Mouse (Mus musculus) midbrain, embryonic 14.5 days (tissue): ENCODE data around the gene Rab4a. TPM values are rescaled to one million over a fixed set of nuclear protein-coding genes. Genes with fewer than 3 reads are reported as not detected.
A peak's percentile ranks its signal among the peaks of the same experiment; 100 is the strongest.
"Not testable (repeated sequence)": the region's sequence is repeated elsewhere in the genome, so short reads cannot be mapped to it uniquely, and the experiment has no call there.

Source experiments
- ATAC-seq: fragments of 200-750 bp; cut with Nextera tagmentation; 2 replicates; pipeline ENCODE4 v1.8.0; 2017; ENCODE audit warnings: moderate number of reproducible peaks, moderate library complexity; ENCODE audit not compliant: low FRiP score, low TSS enrichment
- DNase-seq: peaks from one replicate; pipeline ENCODE4 v3.0.0-alpha.2; 2015
- H3K27ac ChIP-seq: fragments of 300-500 bp; sonication (generic); replicated peaks from 2 replicates; pipeline ENCODE4 v1.5.1; 2014; ENCODE audit warnings: mild to moderate bottlenecking, low read depth, low read length, moderate library complexity
- H3K27me3 ChIP-seq: fragments of 300-500 bp; sonication (generic); 2 replicates; pipeline ENCODE4 v1.6.1; 2014; ENCODE audit warnings: low read length, control low read depth, mixed read lengths; ENCODE audit not compliant: control insufficient read depth, insufficient read depth
- H3K36me3 ChIP-seq: fragments of 300-500 bp; sonication (generic); 2 replicates; pipeline ENCODE4 v1.6.1; 2014; ENCODE audit warnings: low read length, control low read depth; ENCODE audit not compliant: control insufficient read depth, insufficient read depth
- H3K4me1 ChIP-seq: fragments of 300-500 bp; sonication (generic); 2 replicates; pipeline ENCODE4 v1.6.1; 2014; ENCODE audit warnings: mild to moderate bottlenecking, antibody characterized with exemption, low read length, control low read depth; ENCODE audit not compliant: control insufficient read depth, insufficient read depth
- H3K4me2 ChIP-seq: fragments of 300-500 bp; sonication (generic); 2 replicates; pipeline ENCODE4 v1.6.1; 2014; ENCODE audit warnings: mild to moderate bottlenecking, low read length, moderate library complexity
- H3K4me3 ChIP-seq: fragments of 300-500 bp; sonication (generic); replicated peaks from 2 replicates; pipeline ENCODE4 v1.5.1; 2014; ENCODE audit warnings: low read depth, low read length
- H3K9ac ChIP-seq: fragments of 300-500 bp; sonication (generic); replicated peaks from 2 replicates; pipeline ENCODE4 v1.6.1; 2014; ENCODE audit warnings: mild to moderate bottlenecking, low read length, moderate library complexity
- H3K9me3 ChIP-seq: fragments of 300-500 bp; sonication (generic); 2 replicates; pipeline ENCODE4 v1.6.1; 2016; ENCODE audit warnings: low read length, control low read depth, mixed read lengths; ENCODE audit not compliant: control insufficient read depth
- WGBS: fragments of 180-500 bp; shearing (Covaris S2); extraction: QIAGEN DNeasy Blood & Tissue Kit; methylation state at CpG from one replicate; pipeline ENCODE4 v1.1.7; 2014; 5-methylcytosine and 5-hydroxymethylcytosine counted together
- polyA plus RNA-seq: library from polyadenylated mRNA; unstranded; fragments of >200 nt; fragmentation: Nextera tagmentation; extraction: Ambion mirVana; gene quantifications from 2 replicates; pipeline ENCODE4 v1.2.1, GENCODE M21; 2014

The Rab4a gene
- polyA plus RNA-seq, 1 experiment from 2014 or later = 75.8 TPM

GRCm38 (mm10) chr8:123803639-123804038 is 2.1 kb upstream of the Rab4a start:
- H3K9ac ChIP-seq = no peak overlapping the region
- ATAC-seq (no peak), DNase-seq (no peak)
- H3K27me3 ChIP-seq = no peaks in the 10 kb centered on the region
- no peak overlapping the region for H3K4me3 ChIP-seq
- H3K4me1 ChIP-seq = peaks cover 14% of the 10 kb centered on the region
- H3K9me3 ChIP-seq = no peaks in the 10 kb centered on the region
- 91% methylated on average over 1 of the region's 1 CpGs for WGBS
- no peak overlapping the region for H3K4me2 ChIP-seq
- H3K27ac ChIP-seq = no peak overlapping the region
- no peaks in the 10 kb centered on the region for H3K36me3 ChIP-seq

GRCm38 (mm10) chr8:123804586-123804985 is 1.2 kb upstream of the Rab4a start:
- Histone ChIP-seq H3K27me3 (no peaks in the 10 kb centered on the region), H3K4me2 (no peak overlapping the region), H3K27ac (no peak overlapping the region), H3K4me3 (no peak overlapping the region), H3K36me3 (no peaks in the 10 kb centered on the region), H3K4me1 (peaks cover 14% of the 10 kb centered on the region), H3K9me3 (no peaks in the 10 kb centered on the region), H3K9ac (no peak overlapping the region)
- DNase-seq = no peak
- WGBS = 86% methylated on average over 7 of the region's 7 CpGs
- no peak for ATAC-seq

DNA sequence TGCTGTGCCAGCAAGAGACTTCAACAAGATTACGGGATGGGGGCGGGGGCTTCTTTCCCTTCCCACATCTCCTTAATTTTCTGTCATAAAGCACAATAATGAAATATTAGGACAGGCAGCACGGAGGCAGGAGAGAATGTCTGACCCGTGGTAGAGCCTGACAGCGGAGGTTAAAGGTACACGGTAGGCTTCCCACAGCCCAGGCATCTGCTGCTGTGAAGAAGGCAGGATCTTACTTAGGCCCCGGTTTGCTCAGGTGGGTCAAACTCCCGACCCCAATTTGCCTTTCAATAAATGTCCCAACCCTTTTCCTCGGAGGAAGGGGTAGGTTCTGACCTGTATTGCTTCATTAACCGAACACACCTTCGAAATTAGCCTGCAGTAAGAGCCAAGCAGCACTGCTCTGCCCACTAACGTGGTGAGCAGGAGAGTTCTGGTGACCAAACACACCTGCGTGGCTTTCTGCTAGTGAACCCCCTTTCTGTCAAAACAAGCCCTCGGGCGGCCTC is 522 bp upstream of the Rab4a start:
- 13% methylated on average over 15 of the region's 15 CpGs for WGBS
- H3K4me1 ChIP-seq = peaks cover 14% of the 10 kb centered on the region
- no peaks in the 10 kb centered on the region for H3K36me3 ChIP-seq
- no peaks in the 10 kb centered on the region for H3K27me3 ChIP-seq
- H3K27ac ChIP-seq = peak overlapping the region; percentile 84
- DNase-seq (no peak), ATAC-seq (peak; percentile 53; the same call in 1 of the 2 replicates)
- peak overlapping the region; percentile 87 for H3K4me2 ChIP-seq
- H3K9me3 ChIP-seq = no peaks in the 10 kb centered on the region
- H3K9ac ChIP-seq = peak overlapping the region; percentile 93; the same call in 1 of the 2 replicates
- peak overlapping the region; percentile 84 for H3K4me3 ChIP-seq

DNA sequence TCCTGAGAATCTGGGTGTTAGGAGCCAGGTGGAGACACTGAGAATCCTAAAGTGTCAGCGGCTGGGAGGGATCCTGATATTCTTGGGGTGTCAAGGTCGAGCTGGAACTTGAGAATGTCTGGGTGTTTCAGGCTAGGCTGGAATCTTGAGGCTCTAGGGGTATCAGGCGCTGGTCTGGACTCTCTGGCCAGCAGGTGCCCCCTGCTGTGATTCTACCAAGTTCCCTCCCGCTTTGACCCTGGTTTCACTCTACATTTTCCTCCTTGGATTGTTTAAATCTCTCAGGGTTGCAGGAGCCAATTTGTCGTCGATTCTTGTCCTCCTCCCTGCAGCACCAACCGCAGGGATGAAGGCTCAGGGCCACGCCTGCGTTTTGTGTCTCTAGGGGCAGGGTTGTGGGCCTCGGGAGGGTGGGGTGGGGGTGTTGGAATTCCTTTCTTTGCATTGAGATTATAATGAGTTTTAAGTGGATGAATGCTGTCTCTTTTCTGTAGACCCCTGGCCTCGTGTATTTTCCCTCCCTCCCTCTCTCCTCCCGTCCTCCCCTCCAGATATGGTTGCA is 670 bp downstream of the Rab4a start:
- peak; percentile 53 for DNase-seq
- Histone ChIP-seq H3K4me2 (peak overlapping the region; percentile 87), H3K4me3 (peak overlapping the region; percentile 84), H3K9ac (peak overlapping the region; percentile 93), H3K9me3 (no peaks in the 10 kb centered on the region), H3K27me3 (no peaks in the 10 kb centered on the region), H3K27ac (peak overlapping the region; percentile 84), H3K4me1 (peaks cover 14% of the 10 kb centered on the region), H3K36me3 (no peaks in the 10 kb centered on the region)
- ATAC-seq = no peak
- 1% methylated on average over 12 of the region's 12 CpGs for WGBS

DNA sequence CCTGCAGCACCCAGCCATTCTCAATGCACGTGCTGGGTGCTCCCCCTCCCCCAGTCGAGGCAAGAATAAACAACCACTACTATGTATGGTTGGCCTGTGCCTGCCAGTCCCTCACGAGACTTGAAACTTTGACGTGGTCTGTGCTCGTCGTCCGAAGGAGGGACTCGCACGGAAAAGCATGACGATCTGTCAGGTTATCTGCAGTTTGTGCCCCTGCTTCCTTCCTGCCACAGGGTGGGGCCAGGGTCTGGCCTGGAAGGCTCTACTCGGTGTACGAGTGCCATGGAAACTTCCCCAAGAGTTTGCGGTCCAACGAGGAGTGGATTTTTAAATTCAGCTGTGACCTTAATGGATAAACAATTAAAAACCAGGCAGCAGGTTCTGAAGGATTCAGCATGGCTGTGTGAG is 1.2 kb downstream of the Rab4a start:
- no peaks in the 10 kb centered on the region for H3K27me3 ChIP-seq
- no peak overlapping the region for H3K27ac ChIP-seq
- H3K9ac ChIP-seq = peak overlapping the region; percentile 93; the same call in 1 of the 2 replicates
- no peaks in the 10 kb centered on the region for H3K36me3 ChIP-seq
- peak overlapping the region; percentile 87 for H3K4me2 ChIP-seq
- peak; percentile 32 for DNase-seq
- H3K4me1 ChIP-seq = peaks cover 14% of the 10 kb centered on the region
- peak overlapping the region; percentile 84 for H3K4me3 ChIP-seq
- no peak for ATAC-seq
- WGBS = 6% methylated on average over 14 of the region's 14 CpGs
- H3K9me3 ChIP-seq = no peaks in the 10 kb centered on the region

DNA sequence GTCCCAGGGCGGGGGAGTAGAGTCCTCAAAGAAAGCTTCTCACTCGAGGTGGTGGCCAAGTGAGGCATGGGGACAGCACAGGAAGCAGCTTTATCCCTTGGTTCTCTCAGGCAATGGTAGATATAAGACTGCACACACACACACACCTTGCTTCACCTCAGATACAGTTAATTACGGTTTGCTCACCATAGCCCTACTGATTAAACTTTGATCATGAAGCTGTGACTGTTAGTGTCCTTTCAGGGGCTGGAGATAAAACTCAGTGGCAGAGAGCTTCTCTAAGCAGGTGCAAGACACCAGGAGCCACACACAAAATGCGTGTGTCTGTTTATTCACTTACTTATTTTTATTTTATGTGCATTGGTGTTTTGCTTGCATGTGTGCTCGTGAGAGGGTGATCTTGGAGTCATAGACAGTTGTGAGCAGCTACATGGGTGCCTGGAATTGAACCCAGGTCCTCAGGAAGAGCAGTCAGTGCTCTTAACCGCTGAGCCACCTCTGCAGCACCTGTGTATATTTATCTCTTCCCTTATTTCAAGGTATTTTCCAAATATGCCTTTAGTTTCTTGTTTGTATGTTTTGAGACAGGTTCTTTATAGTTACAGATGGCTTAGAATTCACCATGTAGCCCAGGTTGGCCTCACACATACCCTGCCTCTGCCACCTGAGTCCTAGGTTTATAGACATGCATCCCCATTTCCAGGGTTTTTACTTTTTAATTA is 2.2 kb downstream of the Rab4a start:
- Histone ChIP-seq H3K36me3 (no peaks in the 10 kb centered on the region), H3K9ac (peak overlapping the region; percentile 4; the same call in 1 of the 2 replicates), H3K4me1 (peaks cover 14% of the 10 kb centered on the region), H3K9me3 (no peaks in the 10 kb centered on the region), H3K4me2 (peak overlapping the region; percentile 87), H3K4me3 (no peak overlapping the region), H3K27me3 (no peaks in the 10 kb centered on the region), H3K27ac (no peak overlapping the region)
- no peak for DNase-seq
- ATAC-seq = no peak
- WGBS = 67% methylated on average over 6 of the region's 6 CpGs

DNA sequence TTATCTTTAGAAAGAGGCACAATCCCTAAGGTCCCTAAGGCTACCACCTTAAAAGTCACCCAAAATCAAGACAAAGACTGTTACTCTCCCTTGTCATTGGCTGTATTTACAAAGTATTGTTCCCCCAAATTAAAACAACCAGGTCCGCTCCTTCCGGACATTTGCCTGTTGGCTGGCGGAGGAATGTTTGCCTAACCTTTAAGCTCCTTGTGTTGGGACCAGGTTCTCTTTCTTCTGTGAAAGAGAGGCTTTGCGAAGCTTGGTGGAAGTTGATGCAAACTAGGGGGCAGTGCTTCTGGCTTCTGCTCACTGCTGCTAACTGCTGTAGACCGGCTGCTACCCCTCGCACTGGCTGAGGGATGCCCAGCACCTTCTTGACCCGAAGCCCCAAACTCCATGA is 2.9 kb downstream of the Rab4a start:
- ATAC-seq = no peak
- WGBS = 75% methylated on average over 7 of the region's 7 CpGs

GRCm38 (mm10) chr8:123809342-123809741 is 3.6 kb downstream of the Rab4a start:
- H3K36me3 ChIP-seq, DNase-seq, H3K27ac ChIP-seq, H3K4me2 ChIP-seq, ATAC-seq, H3K9ac ChIP-seq, H3K9me3 ChIP-seq, H3K4me3 ChIP-seq, H3K27me3 ChIP-seq: not testable (repeated sequence)
- WGBS = 84% methylated on average over 4 of the region's 4 CpGs
- H3K4me1 ChIP-seq = peaks cover 14% of the 10 kb centered on the region

More for the DNA sequence above, 2.9 kb downstream of the Rab4a start:
- Histone ChIP-seq H3K4me2 (no peak overlapping the region), H3K4me1 (peaks cover 14% of the 10 kb centered on the region), H3K9ac (no peak overlapping the region), H3K9me3 (no peaks in the 10 kb centered on the region), H3K36me3 (no peaks in the 10 kb centered on the region), H3K4me3 (no peak overlapping the region), H3K27me3 (no peaks in the 10 kb centered on the region), H3K27ac (no peak overlapping the region)
- DNase-seq = no peak
